Mouse (Mus musculus) adrenal gland, postnatal 0 days (tissue): ENCODE results near the gene Twist2. TPM values are rescaled to one million over a fixed set of nuclear protein-coding genes. Genes with fewer than 3 reads are reported as not detected.

Experiments
- polyA plus RNA-seq: library from polyadenylated mRNA; unstranded; fragments of >200 nt; fragmentation: Nextera tagmentation; extraction: Ambion mirVana; gene quantifications from 2 replicates; pipeline ENCODE4 v1.2.1, GENCODE M21; 2015

Twist2 gene
- polyA plus RNA-seq: 11.7 and 20.1 TPM in 2 replicates

GRCm38 (mm10) chr1:91800967-91801843 is at the start of gene Twist2:
Gene Twist2, plus strand, starts transcription at chr1:91801461.

